Mouse (Mus musculus): ENCODE results near the gene Rnf32.

- TF ChIP-seq CTCF (IDR thresholded peaks at IDR 0.05; ENCODE audit: low read depth): no peak
- no peak for TF ChIP-seq EP300 (optimal IDR thresholded peaks at IDR 0.05)
Measured at GRCm38 (mm10) chr5:29217997-29218396, 22.2 kb downstream of the Rnf32 start.

Measured in stomach, postnatal 0 days (tissue).